Mouse (Mus musculus) liver, embryonic 14.5 days (tissue): ENCODE measurements around the gene Msi2. TPM values are rescaled to one million over a fixed set of nuclear protein-coding genes. Genes with fewer than 3 reads are reported as not detected.

Experiments
- ATAC-seq: fragments of 200-750 bp; cut with Nextera tagmentation; 2 replicates; pipeline ENCODE4 v1.8.0; 2017; ENCODE audit warnings: moderate number of reproducible peaks, mild to moderate bottlenecking, moderate library complexity; ENCODE audit not compliant: insufficient read depth
- DNase-seq, 3 experiments: peaks; one replicate each; pipeline ENCODE4 v3.0.0-alpha.2; 2012 to 2013; ENCODE audit warnings: low read depth in 3 of 3, low spot score in 3 of 3
- H3K27ac ChIP-seq: fragments of 300-500 bp; sonication (generic); 2 replicates; pipeline ENCODE4 v1.5.1; 2014; ENCODE audit warnings: moderate library complexity, mild to moderate bottlenecking, control low read depth, inconsistent platforms
- H3K27me3 ChIP-seq: fragments of 300-500 bp; sonication (generic); 2 replicates; pipeline ENCODE4 v1.6.1; 2014; ENCODE audit warnings: mild to moderate bottlenecking, low read length, moderate library complexity; ENCODE audit not compliant: control insufficient read depth, insufficient read depth
- H3K36me3 ChIP-seq: fragments of 300-500 bp; sonication (generic); replicated peaks from 2 replicates; pipeline ENCODE4 v1.6.1; 2014; ENCODE audit warnings: low read depth; ENCODE audit not compliant: control insufficient read depth, insufficient read depth
- H3K4me1 ChIP-seq, 2 experiments: fragments of 200-500 bp in 1 of 2; fragments of 300-500 bp in 1 of 2; sonication (generic) in 1 of 2; replicated peaks; 2 replicates each; pipeline ENCODE4 v1.6.1; 2012 to 2014; ENCODE audit warnings: antibody characterized with exemption in 1 of 2, inconsistent platforms in 1 of 2, low read length in 1 of 2; ENCODE audit not compliant: control insufficient read depth in 2 of 2, insufficient read depth in 2 of 2
- H3K4me2 ChIP-seq: fragments of 300-500 bp; sonication (generic); 2 replicates; pipeline ENCODE4 v1.6.1; 2014; ENCODE audit warnings: low read depth, mild to moderate bottlenecking, control low read depth, moderate library complexity
- H3K4me3 ChIP-seq, 2 experiments: fragments of 200-500 bp in 1 of 2; fragments of 300-500 bp in 1 of 2; sonication (generic) in 1 of 2; 2 replicates each; pipeline ENCODE4 v1.5.1; 2012 to 2014; ENCODE audit warnings: low read depth in 2 of 2, low read length in 2 of 2, mild to moderate bottlenecking in 2 of 2, control low read depth in 1 of 2, inconsistent platforms in 1 of 2, moderate library complexity in 1 of 2; ENCODE audit not compliant: insufficient read depth in 1 of 2
- H3K9ac ChIP-seq: fragments of 300-500 bp; sonication (generic); replicated peaks from 2 replicates; pipeline ENCODE4 v1.6.1; 2014; ENCODE audit warnings: mild to moderate bottlenecking, control low read depth, moderate library complexity
- H3K9me3 ChIP-seq: fragments of 300-500 bp; sonication (generic); 2 replicates; pipeline ENCODE4 v1.6.1; 2016; ENCODE audit warnings: low read length, mixed read lengths; ENCODE audit not compliant: control insufficient read depth
- CTCF ChIP-seq: IDR thresholded peaks from 2 replicates; pipeline ENCODE4 v1.5.1; 2016; ENCODE audit warnings: antibody characterized with exemption, low read depth, control low read depth
- EP300 ChIP-seq: IDR thresholded peaks from 2 replicates; pipeline ENCODE4 v1.6.1; 2016; ENCODE audit warnings: antibody characterized with exemption, low read depth
- WGBS: fragments of 180-500 bp; shearing (Covaris S2); extraction: QIAGEN DNeasy Blood & Tissue Kit; methylation state at CpG from one replicate; pipeline ENCODE4 v1.1.7; 2014; ENCODE audit not compliant: insufficient replicate concordance; 5-methylcytosine and 5-hydroxymethylcytosine counted together
- polyA plus RNA-seq, 2 experiments: library from polyadenylated mRNA; depleted of rRNA in 1 of 2; stranded (reverse) in 1 of 2; unstranded in 1 of 2; fragments of >200 nt; fragmentation: Nextera tagmentation in 1 of 2; extraction: Ambion mirVana in 1 of 2; gene quantifications; 2 replicates each; pipeline versions ENCODE4 v1.2.1 to v1.2.3; 2012 to 2014

The Msi2 gene
- polyA plus RNA-seq, 2 experiments: 2.1 to 6.2 TPM

DNA sequence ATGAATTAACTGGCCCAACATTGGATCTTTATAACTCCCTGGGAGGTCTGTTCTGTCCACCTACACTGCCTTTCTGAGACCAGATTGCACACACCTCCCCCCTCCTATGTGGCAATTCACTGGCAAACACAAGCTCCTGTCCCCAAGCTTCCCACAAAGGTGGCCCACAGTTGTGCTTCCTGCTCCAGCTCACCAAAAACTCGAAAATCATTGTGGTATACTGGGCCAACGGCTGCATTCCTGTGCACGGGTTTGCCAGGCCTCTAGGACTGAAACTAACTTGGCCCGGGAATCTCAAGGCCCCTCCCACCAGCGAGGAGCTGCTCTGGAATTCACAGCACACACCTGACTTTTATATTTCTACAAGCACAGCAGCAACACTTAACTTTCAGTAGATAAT is 31.3 kb downstream of the Msi2 start:
- 51% methylated on average over 5 of the region's 5 CpGs for WGBS
- Histone ChIP-seq H3K27me3 (no peaks in the 10 kb centered on the region), H3K4me1 (peaks cover 3 to 13% of the 10 kb centered on the region in 2 experiments; a peak in 3 of 4 replicates), H3K9ac (no peak overlapping the region), H3K36me3 (no peaks in the 10 kb centered on the region), H3K4me3 (no peak overlapping the region), H3K4me2 (no peak overlapping the region), H3K27ac (no peak overlapping the region), H3K9me3 (no peaks in the 10 kb centered on the region)
- ATAC-seq: no peak
- TF ChIP-seq EP300 (no peak), CTCF (no peak)
- no peak for DNase-seq

DNA sequence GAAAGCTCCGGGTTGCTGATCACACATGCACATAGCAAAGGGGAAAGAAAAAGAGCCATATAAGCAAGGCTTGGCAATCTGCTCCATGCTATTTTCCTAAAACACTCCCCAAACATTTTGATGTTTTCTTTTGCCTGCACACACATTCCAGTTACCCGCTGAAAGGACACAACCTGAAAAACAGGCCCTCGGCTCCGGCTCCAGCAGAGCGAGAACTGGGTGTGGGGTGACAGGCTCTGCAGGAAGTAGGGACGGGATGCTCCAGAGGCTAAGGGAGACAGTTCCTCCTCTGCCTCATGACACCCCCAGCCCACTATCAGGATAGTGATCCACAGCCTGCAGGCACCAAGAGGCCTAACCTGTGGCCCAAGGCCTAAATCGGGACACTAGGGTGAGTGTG is 32.3 kb downstream of the Msi2 start:
- H3K9ac ChIP-seq: no peak overlapping the region
- WGBS: 82% methylated on average over 7 of the region's 7 CpGs
- H3K27me3 ChIP-seq: no peaks in the 10 kb centered on the region
- DNase-seq (no peak), ATAC-seq (no peak)
- H3K4me3 ChIP-seq: no peak overlapping the region
- no peak overlapping the region for H3K27ac ChIP-seq
- no peaks in the 10 kb centered on the region for H3K9me3 ChIP-seq
- TF ChIP-seq EP300 (no peak), CTCF (no peak)
- no peaks in the 10 kb centered on the region for H3K36me3 ChIP-seq
- H3K4me2 ChIP-seq: no peak overlapping the region
- H3K4me1 ChIP-seq: peaks cover 0 to 7% of the 10 kb centered on the region in 2 experiments; a peak in 2 of 4 replicates

DNA sequence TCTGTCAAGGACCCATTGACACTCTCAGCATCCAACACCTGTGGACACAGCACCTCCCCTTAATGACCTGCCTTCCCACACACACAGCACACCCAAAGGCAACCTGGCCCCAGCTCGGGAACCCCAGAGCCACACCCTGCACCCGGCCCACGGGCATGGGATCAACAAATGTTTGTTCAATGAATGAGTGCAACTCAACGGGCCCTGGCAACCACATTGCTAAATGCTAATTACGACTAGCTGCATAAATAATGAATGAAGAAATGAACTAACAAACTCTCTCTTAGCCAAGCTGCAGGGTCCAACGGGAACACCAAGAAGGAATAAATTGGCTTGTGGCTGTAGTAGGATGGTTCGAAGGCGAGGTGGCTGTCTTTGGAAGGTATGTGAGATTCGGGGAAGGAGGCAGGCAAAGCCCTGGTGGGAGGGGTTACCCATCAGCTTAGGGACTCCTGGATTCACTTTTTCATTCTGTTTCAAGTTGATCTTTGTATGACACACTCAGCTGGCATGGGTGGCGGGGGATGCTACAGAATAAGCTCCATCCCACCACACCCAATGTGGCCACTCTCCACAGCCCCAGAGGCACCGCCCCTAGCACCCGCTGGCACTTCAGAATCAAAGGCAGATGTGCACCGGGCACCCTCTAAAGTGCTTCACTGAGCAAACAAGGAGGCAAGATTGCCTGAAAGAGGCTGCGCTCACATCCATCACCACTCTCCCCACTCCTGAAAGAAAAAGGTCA is 35.1 kb downstream of the Msi2 start:
- H3K9me3 ChIP-seq: no peaks in the 10 kb centered on the region
- no peak overlapping the region for H3K4me3 ChIP-seq
- WGBS: 71% methylated on average over 14 of the region's 14 CpGs
- DNase-seq (no peak), ATAC-seq (no peak)
- no peak overlapping the region for H3K4me2 ChIP-seq
- TF ChIP-seq EP300 (no peak), CTCF (no peak)
- H3K27ac ChIP-seq: no peak overlapping the region
- no peaks in the 10 kb centered on the region for H3K36me3 ChIP-seq
- no peaks in the 10 kb centered on the region for H3K27me3 ChIP-seq
- H3K4me1 ChIP-seq: no peaks in the 10 kb centered on the region; a peak in 1 of 4 replicates
- H3K9ac ChIP-seq: no peak overlapping the region

DNA sequence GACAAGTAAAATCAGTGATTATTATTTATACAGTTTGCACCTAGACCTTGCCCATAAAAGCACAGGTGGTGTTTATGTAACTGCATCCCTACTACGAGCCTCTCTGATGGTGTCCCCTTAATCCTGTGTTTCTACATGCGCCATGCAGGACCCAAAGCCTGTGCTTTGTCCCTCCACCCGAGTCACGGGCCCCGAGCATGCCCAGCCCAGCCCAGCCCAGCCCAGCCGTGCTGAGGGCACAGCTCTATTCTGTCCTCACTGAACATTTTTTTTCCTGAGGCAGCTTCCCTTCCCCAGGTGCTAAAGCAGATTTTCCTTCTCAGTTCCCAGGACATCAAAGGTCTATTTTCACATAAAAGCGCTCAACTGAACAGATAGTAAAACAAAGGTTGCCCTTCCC is 41.0 kb downstream of the Msi2 start:
- H3K9ac ChIP-seq: no peak overlapping the region
- no peak overlapping the region for H3K27ac ChIP-seq
- no peak for ATAC-seq
- no peaks in the 10 kb centered on the region for H3K27me3 ChIP-seq
- no peaks in the 10 kb centered on the region for H3K36me3 ChIP-seq
- TF ChIP-seq CTCF (no peak), EP300 (no peak)
- no peak overlapping the region for H3K4me2 ChIP-seq
- DNase-seq: no peak
- H3K9me3 ChIP-seq: no peaks in the 10 kb centered on the region
- H3K4me3 ChIP-seq: no peak overlapping the region
- 77% methylated on average over 7 of the region's 7 CpGs for WGBS
- H3K4me1 ChIP-seq: peaks cover 0 to 2% of the 10 kb centered on the region in 2 experiments; a peak in 2 of 4 replicates

DNA sequence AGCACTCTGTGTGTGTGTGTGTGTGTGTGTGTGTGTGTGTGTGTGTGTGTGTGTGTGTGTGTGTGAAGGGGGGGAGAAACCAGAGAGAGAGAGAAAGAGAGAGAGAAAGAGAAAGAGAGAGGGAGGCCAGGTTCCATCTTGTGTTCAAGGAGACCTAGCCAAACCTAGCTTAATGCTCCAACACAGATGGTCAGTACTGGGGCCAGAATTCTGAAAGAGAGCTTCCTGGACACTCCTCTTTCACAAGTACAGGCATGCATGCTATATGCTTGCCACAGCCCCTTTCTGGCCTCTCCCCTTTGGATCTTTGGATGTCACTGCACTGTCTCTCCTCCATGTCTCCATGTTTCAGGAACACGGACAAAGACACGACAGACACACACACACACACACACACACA is 41.7 kb downstream of the Msi2 start:
- Histone ChIP-seq H3K4me2 (no peak overlapping the region), H3K27ac (no peak overlapping the region), H3K27me3 (no peaks in the 10 kb centered on the region), H3K9ac (no peak overlapping the region), H3K4me1 (peaks cover 0 to 2% of the 10 kb centered on the region in 2 experiments; a peak in 2 of 4 replicates), H3K36me3 (no peaks in the 10 kb centered on the region), H3K9me3 (no peaks in the 10 kb centered on the region), H3K4me3 (no peak overlapping the region)
- ATAC-seq: no peak
- TF ChIP-seq CTCF: no peak
- TF ChIP-seq EP300: no peak
- 64% methylated on average over 2 of the region's 2 CpGs for WGBS
- no peak for DNase-seq
